Mouse (Mus musculus) G1E-ER4 (cell line): Measurements from ENCODE around the gene Il3. TPM values are rescaled to one million over a fixed set of nuclear protein-coding genes. Genes with fewer than 3 reads are reported as not detected.

Experiments
- GATA1 ChIP-seq: IDR thresholded peaks from one replicate; pipeline ENCODE4 v1.8.0; 2012; ENCODE audit warnings: low read length, inconsistent platforms
- polyA plus RNA-seq: library from polyadenylated mRNA; stranded (reverse); fragments of >175 nt; gene quantifications from 2 replicates; pipeline ENCODE4 v1.2.3, GENCODE M21; 2012

Il3 gene
- polyA plus RNA-seq, 1 experiment: not detected

- no peak for TF ChIP-seq GATA1
Measured at GRCm38 (mm10) chr11:54247251-54247950, 19.7 kb downstream of the Il3 start.

- no peak for TF ChIP-seq GATA1
Measured at GRCm38 (mm10) chr11:54244465-54244864, 22.6 kb downstream of the Il3 start.

GRCm38 (mm10) chr11:54242494-54242893, 24.6 kb downstream of the Il3 start:
- no peak for TF ChIP-seq GATA1

- TF ChIP-seq GATA1: no peak
Measured at GRCm38 (mm10) chr11:54236939-54237338, 30.1 kb downstream of the Il3 start.

GRCm38 (mm10) chr11:54227478-54227877, 39.6 kb downstream of the Il3 start:
- TF ChIP-seq GATA1: no peak

GRCm38 (mm10) chr11:54224475-54224986, 42.5 kb downstream of the Il3 start:
- TF ChIP-seq GATA1: no peak

GRCm38 (mm10) chr11:54223637-54224474, 43.2 kb downstream of the Il3 start:
- TF ChIP-seq GATA1: no peak

GRCm38 (mm10) chr11:54219903-54220740, 47.0 kb downstream of the Il3 start:
- TF ChIP-seq GATA1: no peak

- TF ChIP-seq GATA1: no peak
Measured at GRCm38 (mm10) chr11:54219191-54219590, 47.9 kb downstream of the Il3 start.

GRCm38 (mm10) chr11:54217384-54217783, 49.7 kb downstream of the Il3 start:
- no peak for TF ChIP-seq GATA1

GRCm38 (mm10) chr11:54216091-54216490, 51.0 kb downstream of the Il3 start:
- no peak for TF ChIP-seq GATA1

Other genes with a start within 250 kb of the Il3 start
- 0.09 and 0.22 TPM in 2 replicates for gene Slc22a4, start 239.2 kb downstream of the Il3 start, polyA plus RNA-seq
- not detected in 2 replicates for gene Pdlim4, start 198.3 kb downstream of the Il3 start, polyA plus RNA-seq
- not detected in 2 replicates for gene P4ha2, start 167.2 kb downstream of the Il3 start, polyA plus RNA-seq
- gene Csf2, start 17.6 kb downstream of the Il3 start, polyA plus RNA-seq: not detected in 2 replicates
- not detected in 2 replicates for gene Acsl6, start 36.5 kb upstream of the Il3 start, polyA plus RNA-seq
- gene Meikin, start 103.4 kb upstream of the Il3 start, polyA plus RNA-seq: not detected in 2 replicates
- 0.99 and 1.6 TPM in 2 replicates for gene Fnip1, start 170.9 kb upstream of the Il3 start, polyA plus RNA-seq